Mouse (Mus musculus) layer of hippocampus, adult 11-12 months (tissue): ENCODE results near the gene Ccdc155.
"Not testable (repeated sequence)": the region's sequence is repeated elsewhere in the genome, so short reads cannot be mapped to it uniquely, and the experiment has no call there.

ENCODE experiments used
- DNase-seq: peaks from one replicate; pipeline ENCODE4 v3.0.0; 2022; ENCODE audit warnings: low spot score

The Ccdc155 gene

GRCm38 (mm10) chr7:45190186-45190585 is 14.5 kb downstream of the Ccdc155 start:
- DNase-seq, result no peak

DNA sequence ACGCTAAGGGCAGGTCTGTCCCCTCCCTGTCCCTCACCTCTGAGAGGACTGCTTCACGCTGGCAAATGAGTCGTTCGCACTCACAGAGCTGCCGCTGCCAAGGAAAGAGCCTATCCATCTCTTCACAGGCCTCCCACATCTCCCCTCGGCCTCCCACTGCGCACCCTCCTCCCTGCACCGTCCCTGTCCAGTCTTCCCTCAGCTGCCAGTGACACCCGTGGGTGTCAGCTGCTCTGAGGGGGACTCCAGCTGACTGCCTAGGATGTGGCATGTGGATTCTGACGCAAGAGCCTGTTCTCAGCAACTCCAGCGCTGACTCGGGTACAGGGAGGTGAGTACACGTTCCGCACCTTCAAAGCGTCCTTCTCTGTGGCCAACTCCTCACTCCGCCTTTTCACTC is 15.1 kb downstream of the Ccdc155 start:
- DNase-seq, result no peak

DNA sequence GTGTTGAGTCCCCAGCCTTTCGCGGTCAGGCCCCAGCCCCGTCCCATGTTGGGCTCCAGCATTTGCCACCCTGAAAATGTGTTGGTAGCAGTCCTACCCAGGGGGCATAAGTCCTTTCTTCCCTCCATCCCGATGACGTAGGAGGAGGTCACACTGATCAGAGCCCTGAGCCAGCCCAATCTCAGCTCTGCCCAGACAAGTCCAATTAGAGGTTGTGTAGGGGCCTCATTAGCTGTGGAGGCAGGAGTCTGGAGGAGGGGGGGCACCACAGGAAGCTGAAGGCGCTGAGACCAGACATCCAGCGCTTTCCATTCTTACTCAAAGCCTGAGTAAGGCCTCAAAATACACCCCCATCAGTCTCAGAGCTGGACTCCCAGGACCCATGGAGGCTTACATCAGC is 18.8 kb downstream of the Ccdc155 start:
- DNase-seq, result no peak

DNA sequence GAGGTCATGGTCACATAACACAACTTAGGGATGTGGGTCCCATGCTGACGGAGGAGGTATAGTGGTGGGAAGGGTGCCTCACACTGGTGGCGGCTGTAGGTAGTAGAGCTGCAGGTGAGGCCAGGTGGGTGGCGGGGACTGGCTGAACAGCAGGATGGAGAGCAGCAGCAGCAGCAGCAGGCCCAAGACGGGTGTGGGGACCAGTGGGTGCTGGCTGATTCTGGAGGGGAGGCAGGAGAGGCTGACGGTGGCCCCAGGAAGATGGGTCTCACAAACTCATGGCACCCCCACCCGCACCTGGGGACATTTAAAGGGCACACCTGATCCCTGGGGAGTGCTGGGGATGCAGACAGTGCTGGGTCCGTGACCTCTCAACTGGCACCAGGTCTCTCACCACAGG is 21.0 kb downstream of the Ccdc155 start:
- no peak for DNase-seq

DNA sequence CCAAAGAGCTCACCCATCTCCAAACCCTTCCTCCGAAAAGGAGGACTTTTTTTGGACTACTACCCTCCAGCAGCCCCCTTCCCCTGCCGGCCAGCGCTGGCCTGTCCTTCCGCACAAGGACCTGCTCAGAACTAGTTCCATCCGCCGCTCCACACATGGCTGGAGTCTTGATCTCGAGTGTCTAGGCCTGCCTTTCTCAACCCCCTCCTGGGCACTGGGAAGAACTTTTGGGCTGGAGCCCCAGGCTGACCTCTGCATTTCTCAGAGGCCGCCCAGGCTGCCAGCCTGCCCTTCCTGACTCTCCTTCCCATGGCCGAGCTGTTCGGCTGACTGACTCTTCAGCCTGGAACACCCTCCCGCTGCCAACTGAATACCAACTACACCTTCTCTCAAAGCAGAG is 22.1 kb downstream of the Ccdc155 start:
- DNase-seq, result no peak

DNA sequence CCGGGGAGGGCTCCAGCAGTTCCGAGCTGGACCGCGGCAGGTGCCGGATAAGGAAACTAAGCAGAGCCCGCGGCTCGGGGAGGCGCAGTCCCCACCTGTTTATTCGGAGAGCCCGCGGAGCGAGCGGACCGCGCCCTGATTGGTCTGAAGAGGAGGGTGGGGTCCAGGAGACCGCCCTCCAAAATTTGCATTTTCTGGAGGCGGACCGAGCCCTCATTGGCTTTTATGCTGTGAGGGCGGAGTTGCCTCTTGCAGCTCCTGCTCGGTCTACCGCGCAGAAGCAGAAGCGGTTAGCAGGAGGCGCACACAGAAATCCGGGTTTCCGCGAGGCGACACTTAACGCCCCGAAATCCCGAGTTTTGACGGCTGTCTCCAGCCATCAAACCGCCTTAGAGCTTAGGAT is 22.5 kb downstream of the Ccdc155 start:
- peak; percentile 85 for DNase-seq

DNA sequence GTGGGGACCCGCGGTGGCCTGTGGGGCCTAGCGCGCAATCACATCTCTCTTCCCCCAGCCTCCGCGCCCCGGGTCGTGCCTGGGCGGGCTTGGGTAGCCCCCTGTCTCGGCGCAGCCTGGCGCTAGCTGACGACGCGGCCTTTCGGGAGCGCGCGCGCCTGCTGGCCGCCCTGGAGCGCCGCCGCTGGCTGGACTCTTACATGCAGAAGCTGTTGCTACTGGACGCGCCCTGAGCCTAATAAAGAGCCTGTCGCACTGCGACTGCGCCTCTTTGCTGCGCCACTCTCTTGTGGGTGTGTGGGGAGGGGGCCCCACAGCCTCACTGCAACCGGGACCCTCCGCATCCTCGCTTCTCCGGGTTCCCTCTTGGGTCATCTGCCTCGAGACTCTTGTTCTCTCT is 23.2 kb downstream of the Ccdc155 start:
- DNase-seq, result no peak

DNA sequence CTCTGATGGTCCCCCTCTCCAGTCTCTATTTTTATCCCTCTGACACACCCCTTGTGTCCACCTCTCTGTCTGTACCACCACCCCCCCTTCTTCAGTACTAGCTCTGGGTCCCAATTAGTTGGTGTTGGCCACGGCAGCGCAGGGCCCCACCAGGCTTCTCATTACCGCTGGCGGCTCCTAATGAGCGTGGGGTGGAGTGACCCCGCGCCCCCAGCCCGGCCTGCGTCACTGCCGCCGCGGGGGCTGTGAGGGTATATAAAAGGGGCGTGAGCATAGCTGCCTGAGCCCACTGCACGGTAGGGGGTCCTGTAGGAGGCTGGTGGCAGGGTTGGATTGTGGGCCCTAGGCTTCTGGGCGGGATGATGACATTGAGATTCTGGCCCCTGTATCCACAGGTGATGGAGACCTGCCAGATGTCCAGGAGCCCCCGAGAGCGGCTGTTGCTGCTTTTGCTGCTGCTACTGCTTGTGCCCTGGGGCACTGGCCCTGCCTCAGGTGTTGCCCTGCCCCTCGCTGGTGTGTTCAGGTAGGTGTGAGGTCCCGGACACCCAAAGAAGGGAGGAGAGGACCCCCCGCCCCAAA is 23.7 kb downstream of the Ccdc155 start, which contains the start of gene Pth2:
Gene Pth2, plus strand, starts transcription at position 100 of the 582 bp plus-strand sequence.
- DNase-seq, result no peak

DNA sequence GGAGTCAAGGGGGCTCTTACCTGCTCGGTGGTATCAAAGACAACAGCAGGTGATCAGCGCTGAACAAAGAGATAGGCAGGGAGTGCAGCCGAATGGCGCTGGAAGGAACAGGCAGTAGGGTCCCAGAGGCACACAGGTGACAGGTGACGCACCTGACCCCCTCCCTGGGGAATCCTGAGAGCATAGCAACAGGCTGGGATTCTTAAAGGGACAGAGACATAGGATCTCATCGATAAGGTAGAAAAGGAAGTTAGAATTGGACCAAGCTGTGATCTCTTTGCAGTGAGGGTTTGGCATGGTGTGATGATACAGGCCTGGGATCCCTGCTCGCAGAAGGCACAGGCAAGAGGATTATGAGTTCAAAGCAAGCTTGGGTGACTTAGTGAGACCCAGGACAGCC is 25.2 kb downstream of the Ccdc155 start, which contains the start of gene Gfy:
Gene Gfy, minus strand, starts transcription at position 101 of the 400 bp plus-strand sequence.
- no peak for DNase-seq

- DNase-seq, result no peak
Measured at GRCm38 (mm10) chr7:45178550-45178949, 26.1 kb downstream of the Ccdc155 start.

DNA sequence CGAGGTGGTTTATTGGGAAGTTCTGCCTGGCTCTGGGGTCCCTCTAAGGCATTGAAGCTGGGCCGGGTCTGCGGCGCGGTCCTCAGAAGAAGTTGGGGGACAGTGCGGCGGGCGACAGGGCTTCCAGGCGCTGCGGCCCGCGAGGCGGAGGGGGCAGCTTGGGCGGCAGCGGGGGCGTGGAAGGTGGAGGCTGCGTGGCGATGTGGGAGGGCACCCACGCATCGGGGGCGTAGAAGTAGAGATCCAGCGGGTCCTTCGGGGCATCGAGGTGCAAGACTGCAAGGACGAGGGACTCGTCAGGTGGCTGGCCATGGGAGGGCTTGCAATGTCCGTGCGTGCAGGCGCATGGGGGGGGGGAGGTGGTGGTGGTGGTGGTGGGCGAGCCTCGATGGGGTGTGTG is 28.3 kb downstream of the Ccdc155 start:
- DNase-seq, result no peak

DNA sequence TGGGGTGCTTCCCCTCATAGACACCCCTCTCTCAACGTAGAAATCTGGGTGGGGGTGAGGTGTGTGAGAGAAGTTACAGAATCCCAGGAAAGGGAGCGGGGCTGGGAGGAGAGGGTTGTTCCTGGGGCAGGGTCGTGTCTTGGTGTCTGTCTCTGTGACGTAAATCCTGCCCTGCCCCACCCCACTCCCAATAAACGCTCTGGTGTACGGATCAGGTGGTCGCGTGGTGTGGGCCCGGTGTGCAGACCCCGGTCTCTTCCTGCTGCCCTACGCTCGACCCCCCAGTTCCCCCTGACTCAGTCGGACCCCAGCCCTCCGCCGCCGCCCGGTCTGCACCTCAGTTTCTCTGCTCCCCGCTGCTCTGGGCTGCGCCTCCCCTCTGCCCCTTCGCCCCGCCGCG is 28.8 kb downstream of the Ccdc155 start:
- DNase-seq, result no peak

- DNase-seq, result no peak
Measured at GRCm38 (mm10) chr7:45175398-45175797, 29.3 kb downstream of the Ccdc155 start.

GRCm38 (mm10) chr7:45174567-45175280 is 30.0 kb downstream of the Ccdc155 start:
- no peak for DNase-seq

GRCm38 (mm10) chr7:45173772-45174171 is 30.9 kb downstream of the Ccdc155 start:
- not testable (repeated sequence) for DNase-seq

DNA sequence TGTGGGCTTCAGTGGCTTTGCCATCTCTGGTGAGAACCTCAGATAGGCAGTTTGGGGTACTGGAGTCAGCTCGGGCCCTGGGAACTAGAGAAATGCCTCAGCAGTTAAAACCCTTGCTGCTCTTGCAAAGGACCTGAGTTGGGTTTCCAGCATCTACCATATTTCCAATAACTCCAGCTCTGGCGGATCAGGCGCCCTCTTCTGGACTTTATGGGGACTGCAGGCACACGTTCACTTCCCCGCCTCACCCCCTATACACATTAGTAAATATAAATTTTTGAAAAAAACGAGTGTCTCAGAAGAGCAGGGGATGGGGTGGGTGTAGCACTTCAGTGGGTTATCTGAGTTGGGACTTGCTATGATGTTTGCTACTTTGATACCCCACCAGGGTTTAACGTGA is 31.7 kb downstream of the Ccdc155 start:
- DNase-seq, result no peak

GRCm38 (mm10) chr7:45169495-45169894 is 35.2 kb downstream of the Ccdc155 start:
- peak; percentile 71 for DNase-seq

GRCm38 (mm10) chr7:45168656-45169055 is 36.0 kb downstream of the Ccdc155 start:
- no peak for DNase-seq

DNA sequence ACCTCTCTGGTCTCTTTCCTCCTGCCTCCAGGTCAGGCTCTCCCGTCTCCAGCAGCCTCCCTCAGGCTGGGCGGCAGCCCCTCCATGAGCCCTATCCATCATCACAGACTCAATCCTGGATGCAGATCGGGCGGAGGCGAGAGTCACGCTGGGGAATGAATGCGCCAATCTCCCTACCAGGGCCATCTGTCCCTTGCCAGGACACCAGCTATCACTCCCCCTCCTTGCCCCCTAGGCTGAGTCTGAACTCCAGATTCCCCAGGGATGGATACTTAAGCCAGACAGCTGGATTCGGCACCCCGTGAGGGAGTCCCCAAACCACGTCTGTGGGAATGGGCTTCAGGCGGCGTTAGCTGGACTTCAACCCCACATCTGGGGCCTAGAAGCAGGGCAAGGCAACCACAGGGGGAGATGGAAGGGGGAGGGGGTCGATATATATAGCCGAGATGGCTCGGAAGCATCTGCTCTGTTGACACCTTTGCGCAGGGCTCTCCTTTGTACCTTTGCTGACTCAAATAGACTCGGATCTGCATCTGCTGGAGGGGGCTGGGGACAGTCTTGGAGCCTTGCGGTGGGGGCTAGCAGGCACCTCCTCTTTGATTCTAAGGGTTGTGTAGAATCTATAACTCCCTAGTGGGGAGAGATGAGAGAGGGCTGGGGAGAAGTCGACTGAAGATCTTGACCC is 36.8 kb downstream of the Ccdc155 start:
- DNase-seq, result peak; percentile 72

DNA sequence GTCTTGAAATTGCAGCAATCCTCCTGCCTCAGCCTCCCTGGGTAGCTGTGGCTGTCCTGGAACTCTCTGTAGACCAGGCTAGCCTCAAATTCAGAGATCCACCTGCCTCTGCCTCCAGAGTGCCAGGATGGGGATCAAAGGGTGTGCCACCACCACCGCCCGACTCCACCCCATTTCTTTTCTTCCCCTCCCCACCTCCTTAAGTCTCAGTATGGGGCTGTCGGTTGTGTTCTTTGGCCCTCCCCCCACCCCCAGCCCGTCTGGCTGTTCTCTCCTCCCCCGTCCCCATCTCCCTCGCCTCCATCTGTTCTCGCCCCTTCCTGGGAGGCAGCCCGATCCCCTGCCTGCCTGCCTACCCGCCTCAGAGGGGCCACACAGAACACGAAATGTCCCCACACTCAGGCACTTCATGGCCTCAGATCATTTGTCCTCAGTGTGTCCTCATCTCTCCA is 37.7 kb downstream of the Ccdc155 start:
- DNase-seq, result peak; percentile 59

DNA sequence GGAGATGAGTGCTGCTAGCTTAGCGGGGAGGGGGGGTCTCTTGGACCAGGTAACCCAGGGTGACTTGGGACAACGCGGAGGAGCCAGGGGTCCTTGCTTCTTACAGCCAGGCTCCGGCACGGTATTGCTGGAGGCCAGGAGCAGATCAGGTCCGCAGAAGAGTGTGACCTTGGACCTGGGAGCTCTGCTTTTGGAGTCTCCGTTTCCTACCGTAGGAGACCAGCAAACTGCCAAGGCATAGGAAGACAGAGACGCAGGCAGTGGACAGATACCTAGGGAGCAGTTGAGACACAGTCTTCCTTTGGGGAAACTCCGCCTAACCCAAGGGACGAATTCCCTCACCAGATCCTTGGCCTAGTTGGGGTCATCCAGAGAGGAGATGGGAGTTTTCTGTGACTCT is 39.0 kb downstream of the Ccdc155 start:
- DNase-seq, result no peak

- DNase-seq, result no peak
Measured at GRCm38 (mm10) chr7:45164833-45165232, 39.9 kb downstream of the Ccdc155 start.
